Mouse (Mus musculus) E14TG2a.4 (cell line): ENCODE measurements around the gene Prrg4.
"Not testable (repeated sequence)": the region's sequence is repeated elsewhere in the genome, so short reads cannot be mapped to it uniquely, and the experiment has no call there.

ENCODE experiments used
- H3K27me3 ChIP-seq: 2 replicates; pipeline ENCODE4 v1.6.1; 2014; ENCODE audit warnings: low read length, control low read depth; ENCODE audit not compliant: insufficient read depth
- H3K36me3 ChIP-seq: 2 replicates; pipeline ENCODE4 v1.6.1; 2014; ENCODE audit warnings: low read length, control low read depth; ENCODE audit not compliant: insufficient read depth
- H3K4me1 ChIP-seq: replicated peaks from 2 replicates; pipeline ENCODE4 v1.6.1; 2014; ENCODE audit warnings: low read depth, low read length, control low read depth
- H3K4me3 ChIP-seq: replicated peaks from 2 replicates; pipeline ENCODE4 v1.5.1; 2014; ENCODE audit warnings: mild to moderate bottlenecking, low read length
- H3K9me3 ChIP-seq: 2 replicates; pipeline ENCODE4 v1.6.1; 2014; ENCODE audit warnings: low read length, control low read depth
- CTCF ChIP-seq: conservative IDR thresholded peaks from 2 replicates; pipeline ENCODE4 v1.5.1; 2014; ENCODE audit warnings: low read length
- NANOG ChIP-seq: IDR thresholded peaks from 2 replicates; pipeline ENCODE4 v1.6.1; 2014; ENCODE audit warnings: borderline replicate concordance, low read length, mixed read lengths
- POU5F1 ChIP-seq: IDR thresholded peaks from 2 replicates; pipeline ENCODE4 v1.6.1; 2014; ENCODE audit warnings: low read length, borderline replicate concordance

The Prrg4 gene

DNA sequence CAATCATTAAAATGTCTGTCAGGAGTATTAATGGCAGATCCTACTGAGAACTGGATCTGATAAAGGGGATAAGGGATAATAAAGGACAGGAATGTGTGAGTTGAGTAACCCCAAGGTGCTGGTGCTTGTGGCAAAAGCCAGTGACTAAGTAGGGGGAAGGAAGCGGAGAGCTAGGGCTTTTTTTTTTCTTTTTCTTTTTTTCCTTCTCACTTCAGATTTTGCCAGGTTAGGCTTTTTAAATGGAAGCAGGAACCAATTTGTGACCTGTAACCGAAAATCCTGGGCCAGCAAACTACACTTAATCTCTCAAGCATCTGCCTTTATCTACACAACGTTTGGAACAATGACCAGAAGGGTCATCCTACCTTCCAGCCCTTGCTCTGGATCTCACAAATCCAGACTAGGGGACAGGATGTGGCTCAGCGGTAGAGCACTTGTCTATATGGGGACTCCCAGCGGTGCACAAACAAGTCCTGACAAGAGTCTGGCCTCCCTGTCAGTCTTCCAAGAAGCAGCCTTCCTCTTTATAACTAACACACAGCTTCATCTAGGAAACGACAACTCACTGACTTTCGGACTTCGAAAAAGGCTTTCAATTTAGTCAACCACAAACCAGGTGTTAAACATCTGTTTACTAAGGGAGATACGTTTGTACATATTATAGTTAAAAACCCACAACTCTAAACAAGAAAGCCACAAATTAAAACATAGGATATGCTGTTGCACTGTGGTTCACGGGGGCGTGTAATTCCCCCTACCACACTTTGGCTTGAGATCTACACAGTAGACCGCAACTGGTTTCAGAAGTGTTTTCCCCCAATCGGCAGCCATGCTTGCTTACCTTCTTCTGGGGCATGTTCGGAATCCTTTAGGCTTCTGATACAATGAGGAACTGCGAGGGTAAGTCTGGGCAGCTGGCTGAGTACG is 1.2 kb downstream of the Prrg4 start:
- H3K9me3 ChIP-seq, result no peaks in the 10 kb centered on the region
- peaks cover 36% of the 10 kb centered on the region for H3K36me3 ChIP-seq
- TF ChIP-seq POU5F1 (no peak), CTCF (no peak), NANOG (no peak)
- H3K4me1 ChIP-seq, result peaks cover 71% of the 10 kb centered on the region
- H3K4me3 ChIP-seq, result peak overlapping the region; percentile 87
- H3K27me3 ChIP-seq, result no peaks in the 10 kb centered on the region

GRCm38 (mm10) chr2:104847645-104848044 is 2.0 kb downstream of the Prrg4 start:
- Histone ChIP-seq H3K9me3 (no peaks in the 10 kb centered on the region), H3K36me3 (peaks cover 40% of the 10 kb centered on the region), H3K4me3 (peak overlapping the region; percentile 87; the same call in 1 of the 2 replicates), H3K27me3 (no peaks in the 10 kb centered on the region), H3K4me1 (peaks cover 71% of the 10 kb centered on the region)
- no peak for TF ChIP-seq POU5F1
- TF ChIP-seq NANOG, result no peak
- TF ChIP-seq CTCF, result 0 out of 2 replicates have a peak, but pooled peaks have one; percentile 17

DNA sequence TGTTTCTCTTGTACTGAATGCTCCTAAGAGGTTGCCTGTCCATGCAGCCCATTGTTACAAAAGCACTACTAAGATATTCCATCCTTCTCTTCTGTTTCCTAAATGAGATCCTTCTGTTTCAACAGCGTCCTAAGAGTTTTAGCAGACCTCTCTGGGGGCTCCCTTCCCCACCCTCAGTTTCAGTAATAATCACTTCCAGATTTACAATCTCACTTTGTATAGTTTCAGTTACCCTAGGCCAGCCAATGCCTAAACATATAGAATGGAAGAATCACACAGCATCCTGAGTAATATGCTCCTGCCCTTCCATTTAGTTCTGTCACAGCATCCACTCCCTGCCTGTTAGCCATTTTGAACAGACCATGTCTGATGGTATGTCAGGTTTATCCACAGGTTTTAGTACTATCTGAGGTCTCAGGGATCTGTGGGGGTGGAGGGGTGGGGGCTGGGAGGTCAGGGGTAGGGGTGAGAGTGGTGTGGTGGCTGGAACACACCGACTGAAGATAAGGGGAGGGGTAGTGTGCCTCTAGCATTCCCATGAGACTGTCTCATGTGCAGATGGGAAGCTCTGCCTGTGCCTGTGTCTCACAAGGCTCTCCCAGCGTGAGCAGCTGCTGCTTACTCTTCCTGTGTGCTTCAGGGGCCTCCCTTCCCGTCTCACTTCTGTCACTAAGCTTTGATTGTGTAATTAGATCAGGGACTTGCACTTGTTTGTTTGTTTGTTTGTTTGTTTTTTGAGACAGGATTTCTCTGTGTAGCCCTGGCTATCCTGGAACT is 2.9 kb downstream of the Prrg4 start:
- H3K4me3 ChIP-seq, result no peak overlapping the region
- peaks cover 44% of the 10 kb centered on the region for H3K36me3 ChIP-seq
- no peaks in the 10 kb centered on the region for H3K27me3 ChIP-seq
- TF ChIP-seq POU5F1 (no peak), NANOG (no peak), CTCF (no peak)
- H3K4me1 ChIP-seq, result peaks cover 73% of the 10 kb centered on the region
- no peaks in the 10 kb centered on the region for H3K9me3 ChIP-seq

DNA sequence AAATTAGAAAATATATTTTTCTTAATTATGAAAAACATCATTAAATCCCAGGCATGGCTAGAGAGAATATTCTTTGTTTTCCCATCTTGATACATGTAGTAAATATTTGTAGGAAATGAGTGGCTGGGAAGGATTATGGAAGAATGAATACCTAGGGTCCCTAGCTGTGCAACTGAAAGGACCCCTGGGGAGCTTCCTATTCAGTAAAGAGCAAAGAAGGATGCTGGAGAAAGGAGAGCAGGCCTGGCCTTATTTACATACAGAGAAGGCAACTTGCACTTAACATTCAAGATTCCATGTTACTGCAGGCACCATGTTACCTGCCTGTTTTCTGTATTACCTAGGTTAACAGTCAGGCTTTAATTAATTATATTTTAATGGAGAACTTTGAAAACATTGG is 7.1 kb downstream of the Prrg4 start:
- H3K9me3 ChIP-seq, result no peaks in the 10 kb centered on the region
- H3K36me3 ChIP-seq, result peaks cover 80% of the 10 kb centered on the region
- H3K27me3 ChIP-seq, result no peaks in the 10 kb centered on the region
- peaks cover 38% of the 10 kb centered on the region for H3K4me1 ChIP-seq
- no peak for TF ChIP-seq POU5F1
- TF ChIP-seq NANOG, result peak; percentile 57
- H3K4me3 ChIP-seq, result no peak overlapping the region

DNA sequence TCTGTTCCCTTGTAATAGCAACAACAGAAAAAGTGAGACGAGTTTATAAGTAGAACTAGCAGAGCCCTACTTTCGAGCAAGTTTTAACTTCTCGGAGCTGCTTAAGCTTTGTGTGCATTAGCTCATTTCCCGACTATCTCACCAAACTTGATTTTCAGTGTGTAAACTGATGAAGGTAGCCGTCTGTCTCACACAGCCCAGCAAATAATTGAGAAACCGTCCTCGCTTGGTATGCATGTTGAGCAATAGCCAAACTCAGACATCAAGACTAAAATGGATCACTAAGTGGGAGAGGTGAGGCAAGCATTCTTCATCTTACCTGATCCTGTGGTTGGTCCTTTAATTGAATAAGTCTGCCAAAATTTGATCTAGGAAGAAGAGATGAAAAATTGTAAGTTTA is 7.9 kb downstream of the Prrg4 start:
- Histone ChIP-seq H3K4me1 (peaks cover 33% of the 10 kb centered on the region), H3K4me3 (no peak overlapping the region), H3K9me3 (no peaks in the 10 kb centered on the region), H3K36me3 (peaks cover 83% of the 10 kb centered on the region), H3K27me3 (no peaks in the 10 kb centered on the region)
- no peak for TF ChIP-seq POU5F1
- TF ChIP-seq NANOG, result no peak
- no peak for TF ChIP-seq CTCF

DNA sequence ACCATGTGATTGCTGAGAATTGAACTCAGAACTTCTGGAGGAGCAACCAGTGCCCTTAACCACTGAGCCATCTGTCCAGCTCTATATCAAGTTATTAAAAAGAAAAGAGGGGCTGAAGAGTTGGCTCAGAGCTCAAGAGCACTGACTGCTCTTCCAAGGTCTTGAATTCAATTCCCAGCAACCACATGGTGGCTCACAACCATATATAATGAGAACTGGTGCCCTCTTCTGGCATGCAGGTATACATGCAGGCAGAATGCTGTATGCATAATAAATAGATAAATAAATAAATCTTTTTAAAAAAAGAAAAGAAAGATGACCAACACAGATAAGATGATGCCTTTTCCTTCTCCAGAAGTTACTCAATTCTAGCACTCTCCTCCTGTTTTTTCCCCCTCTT is 8.7 kb downstream of the Prrg4 start:
- H3K27me3 ChIP-seq, result no peaks in the 10 kb centered on the region
- peaks cover 29% of the 10 kb centered on the region for H3K4me1 ChIP-seq
- no peak overlapping the region for H3K4me3 ChIP-seq
- TF ChIP-seq CTCF (0 out of 2 replicates have a peak, but pooled peaks have one; percentile 16), POU5F1 (no peak)
- H3K9me3 ChIP-seq, result no peaks in the 10 kb centered on the region
- peaks cover 84% of the 10 kb centered on the region for H3K36me3 ChIP-seq

GRCm38 (mm10) chr2:104832486-104832885 is 17.2 kb downstream of the Prrg4 start:
- peaks cover 16% of the 10 kb centered on the region for H3K4me1 ChIP-seq
- no peak overlapping the region for H3K4me3 ChIP-seq
- H3K36me3 ChIP-seq, result peaks cover 64% of the 10 kb centered on the region
- no peak for TF ChIP-seq NANOG
- no peak for TF ChIP-seq POU5F1
- no peak for TF ChIP-seq CTCF
- H3K9me3 ChIP-seq, result no peaks in the 10 kb centered on the region
- H3K27me3 ChIP-seq, result no peaks in the 10 kb centered on the region

DNA sequence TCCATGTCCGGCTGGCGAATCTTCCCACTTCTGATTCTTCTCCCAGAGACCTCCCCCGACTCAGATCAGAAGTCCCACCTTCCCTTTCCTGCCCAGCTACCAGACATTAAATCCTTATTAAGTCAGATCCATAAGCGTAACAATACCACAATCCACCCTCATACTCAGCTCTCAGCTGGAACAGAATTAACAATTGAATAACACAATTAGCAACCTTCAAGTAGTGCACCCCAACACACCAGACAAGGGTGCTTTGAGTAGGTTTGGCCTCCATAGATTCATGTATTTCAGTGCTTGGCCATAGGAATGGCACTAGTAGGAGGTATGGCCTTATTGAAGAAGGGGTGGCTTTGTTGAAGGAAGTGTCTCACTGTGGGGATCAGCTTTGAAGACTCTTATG is 23.5 kb downstream of the Prrg4 start:
- Histone ChIP-seq H3K27me3 (no peaks in the 10 kb centered on the region), H3K4me3 (no peak overlapping the region), H3K36me3 (peaks cover 22% of the 10 kb centered on the region; the same call in 1 of the 2 replicates), H3K9me3 (no peaks in the 10 kb centered on the region), H3K4me1 (peaks cover 15% of the 10 kb centered on the region)
- TF ChIP-seq CTCF (no peak), POU5F1 (no peak), NANOG (peak; percentile 91)

DNA sequence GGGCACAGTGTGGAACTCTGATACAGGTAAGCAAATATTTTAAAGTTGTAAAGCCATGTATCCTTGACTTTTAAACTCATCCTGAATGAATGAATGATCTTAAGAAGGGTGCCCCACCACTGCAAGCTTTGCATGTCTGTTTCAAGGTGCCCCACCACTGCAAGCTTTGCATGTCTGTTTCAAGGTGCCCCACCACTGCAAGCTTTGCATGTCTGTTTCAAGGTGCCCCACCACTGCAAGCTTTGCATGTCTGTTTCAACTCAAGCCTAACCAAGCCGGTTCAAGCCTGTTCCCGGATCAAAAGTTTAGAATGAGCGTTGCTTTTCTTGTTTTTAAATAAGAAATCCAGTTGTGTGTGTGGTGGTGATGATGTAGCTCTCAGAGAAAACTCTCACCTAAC is 30.9 kb downstream of the Prrg4 start:
- peaks cover 40% of the 10 kb centered on the region for H3K4me1 ChIP-seq
- H3K9me3 ChIP-seq, H3K27me3 ChIP-seq, H3K4me3 ChIP-seq, H3K36me3 ChIP-seq: not testable (repeated sequence)
